Mouse (Mus musculus) lung, postnatal 0 days (tissue): Measurements from ENCODE around the gene Kiz. TPM values are rescaled to one million over a fixed set of nuclear protein-coding genes. Genes with fewer than 3 reads are reported as not detected.

Experiments used
- ATAC-seq: fragments of 200-750 bp; cut with Nextera tagmentation; 2 replicates; pipeline ENCODE4 v1.8.0; 2017; ENCODE audit warnings: moderate library complexity
- DNase-seq: peaks from one replicate; pipeline ENCODE4 v3.0.0-alpha.2; 2016; ENCODE audit warnings: low spot score
- H3K27ac ChIP-seq: fragments of 300-500 bp; sonication (generic); 2 replicates; pipeline ENCODE4 v1.5.1; 2014; ENCODE audit warnings: antibody characterized with exemption, mild to moderate bottlenecking, low read length, mixed read lengths
- H3K27me3 ChIP-seq: fragments of 300-500 bp; sonication (generic); replicated peaks from 2 replicates; pipeline ENCODE4 v1.6.1; 2014; ENCODE audit warnings: low read length, mixed read lengths; ENCODE audit not compliant: insufficient read depth
- H3K36me3 ChIP-seq: fragments of 300-500 bp; sonication (generic); 2 replicates; pipeline ENCODE4 v1.6.1; 2014; ENCODE audit warnings: low read length, mixed read lengths; ENCODE audit not compliant: insufficient read depth
- H3K4me1 ChIP-seq: fragments of 300-500 bp; sonication (generic); 2 replicates; pipeline ENCODE4 v1.6.1; 2014; ENCODE audit warnings: antibody characterized with exemption, low read depth, low read length, mixed read lengths; ENCODE audit not compliant: insufficient read depth
- H3K4me2 ChIP-seq: fragments of 300-500 bp; sonication (generic); replicated peaks from 2 replicates; pipeline ENCODE4 v1.6.1; 2014; ENCODE audit warnings: low read depth, mild to moderate bottlenecking, low read length, moderate library complexity, mixed read lengths
- H3K4me3 ChIP-seq: fragments of 300-500 bp; sonication (generic); 2 replicates; pipeline ENCODE4 v1.5.1; 2014; ENCODE audit warnings: low read depth, low read length
- H3K9ac ChIP-seq: fragments of 300-500 bp; sonication (generic); replicated peaks from 2 replicates; pipeline ENCODE4 v1.6.1; 2014; ENCODE audit warnings: low read depth, mild to moderate bottlenecking
- H3K9me3 ChIP-seq: fragments of 300-500 bp; sonication (generic); 2 replicates; pipeline ENCODE4 v1.6.1; 2016; ENCODE audit warnings: low read length, mixed read lengths
- CTCF ChIP-seq: IDR thresholded peaks from 2 replicates; pipeline ENCODE4 v1.5.1; 2016; ENCODE audit warnings: antibody characterized with exemption, mild to moderate bottlenecking
- EP300 ChIP-seq: IDR thresholded peaks from 2 replicates; pipeline ENCODE4 v1.6.1; 2016; ENCODE audit warnings: antibody characterized with exemption, mild to moderate bottlenecking, control low read depth
- WGBS: fragments of 180-500 bp; shearing (Covaris S2); extraction: QIAGEN DNeasy Blood & Tissue Kit; methylation state at CpG from one replicate; pipeline ENCODE4 v1.1.7; 2014; 5-methylcytosine and 5-hydroxymethylcytosine counted together
- polyA plus RNA-seq: library from polyadenylated mRNA; unstranded; fragments of >200 nt; fragmentation: Nextera tagmentation; extraction: Ambion mirVana; gene quantifications from 2 replicates; pipeline ENCODE4 v1.2.1, GENCODE M21; 2015

Kiz gene
- polyA plus RNA-seq, 1 experiment from 2014 or later, result 26.6 TPM

DNA sequence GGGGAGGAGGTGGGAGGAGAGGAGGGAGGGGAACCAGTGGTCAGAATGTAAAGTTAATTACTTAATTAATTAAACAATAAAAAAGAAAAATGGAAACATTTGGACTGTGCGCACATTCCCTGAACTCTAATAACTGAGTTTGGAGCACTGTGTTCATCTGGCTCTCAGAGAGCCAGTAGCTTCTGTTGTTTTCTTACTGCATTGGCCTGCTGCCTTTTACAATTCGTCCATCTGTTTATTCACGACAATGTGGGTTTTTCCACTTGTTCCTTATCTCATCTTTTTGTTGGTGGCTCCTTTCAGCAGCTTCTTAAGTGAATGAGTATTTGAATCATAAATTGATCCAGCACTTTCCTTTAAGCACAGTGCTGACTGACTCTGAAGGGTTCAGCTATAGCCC, 62.1 kb downstream of the Kiz start:
- DNase-seq (no peak), ATAC-seq (no peak)
- no peak overlapping the region for H3K4me2 ChIP-seq
- no peaks in the 10 kb centered on the region for H3K36me3 ChIP-seq
- H3K9me3 ChIP-seq, result no peaks in the 10 kb centered on the region
- H3K9ac ChIP-seq, result no peak overlapping the region
- H3K27ac ChIP-seq, result no peak overlapping the region
- 69% methylated on average over 3 of the region's 3 CpGs for WGBS
- H3K27me3 ChIP-seq, result no peaks in the 10 kb centered on the region
- H3K4me1 ChIP-seq, result no peaks in the 10 kb centered on the region
- no peak overlapping the region for H3K4me3 ChIP-seq
- TF ChIP-seq CTCF (no peak), EP300 (no peak)

DNA sequence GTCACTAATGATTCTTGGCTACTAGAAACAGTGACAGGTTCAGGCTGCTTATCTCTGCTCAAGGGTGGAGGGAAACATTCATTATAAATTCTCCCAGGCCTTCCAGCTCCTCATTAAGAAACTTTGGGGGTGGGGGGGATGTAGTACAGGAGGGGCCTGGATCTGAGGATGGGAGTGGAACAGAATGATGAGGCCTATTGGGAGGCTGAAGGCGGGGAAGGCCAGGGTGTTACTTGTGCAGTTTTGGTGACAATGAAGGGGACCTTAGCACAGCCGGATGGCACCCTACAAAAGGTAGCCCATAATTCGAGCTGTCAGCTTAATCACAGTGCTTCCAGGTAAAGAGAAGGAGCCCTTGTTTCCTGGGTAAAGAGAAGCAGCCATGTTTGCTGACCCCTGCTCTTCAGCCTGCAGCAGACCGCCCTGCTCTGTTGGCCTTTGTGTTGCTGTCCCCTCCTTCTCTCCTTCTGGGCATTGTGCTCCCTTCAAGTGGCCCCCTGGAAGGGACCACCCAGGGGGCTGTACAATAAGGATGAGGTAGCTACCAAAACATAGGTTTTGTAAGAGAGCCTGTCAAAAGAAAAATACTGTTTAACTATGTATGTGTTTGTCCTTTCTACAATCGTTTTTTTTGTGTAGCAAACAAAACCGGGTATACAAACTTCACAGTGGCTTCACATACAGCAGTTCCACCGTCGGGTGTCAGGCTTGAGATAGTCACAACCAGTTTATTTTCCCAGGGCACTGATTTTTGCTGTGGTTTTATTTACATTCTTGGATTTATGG, 64.9 kb downstream of the Kiz start:
- Histone ChIP-seq H3K27ac (no peak overlapping the region), H3K4me3 (no peak overlapping the region), H3K9ac (no peak overlapping the region), H3K9me3 (no peaks in the 10 kb centered on the region), H3K4me2 (no peak overlapping the region), H3K36me3 (no peaks in the 10 kb centered on the region), H3K27me3 (no peaks in the 10 kb centered on the region), H3K4me1 (no peaks in the 10 kb centered on the region)
- DNase-seq (no peak), ATAC-seq (no peak)
- 26% methylated on average over 8 of the region's 8 CpGs for WGBS
- no peak for TF ChIP-seq EP300
- TF ChIP-seq CTCF, result no peak

DNA sequence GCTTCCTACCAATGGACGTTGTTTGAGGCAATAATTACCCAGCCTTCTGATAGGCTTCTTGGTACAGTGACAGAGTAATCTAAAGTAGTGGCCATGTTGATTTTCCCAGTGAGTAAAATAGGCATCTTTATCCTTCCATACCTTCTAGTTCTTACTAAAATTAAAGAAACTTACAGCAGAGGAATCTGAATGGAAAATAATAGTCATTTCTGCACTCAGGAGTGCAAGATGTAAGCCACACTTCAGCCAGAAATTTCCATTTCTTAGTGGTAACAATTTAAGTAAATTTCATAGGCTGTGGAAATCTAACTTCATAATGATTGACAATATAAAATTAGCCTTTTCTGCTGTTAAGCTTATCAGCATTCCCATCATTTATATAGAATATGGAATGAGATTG, 69.6 kb downstream of the Kiz start:
- no peaks in the 10 kb centered on the region for H3K27me3 ChIP-seq
- TF ChIP-seq CTCF (no peak), EP300 (no peak)
- H3K36me3 ChIP-seq, result no peaks in the 10 kb centered on the region
- no peak overlapping the region for H3K4me2 ChIP-seq
- no peaks in the 10 kb centered on the region for H3K4me1 ChIP-seq
- no peaks in the 10 kb centered on the region for H3K9me3 ChIP-seq
- 92% methylated on average over 1 of the region's 1 CpGs for WGBS
- DNase-seq (no peak), ATAC-seq (no peak)
- no peak overlapping the region for H3K4me3 ChIP-seq
- H3K27ac ChIP-seq, result no peak overlapping the region
- H3K9ac ChIP-seq, result no peak overlapping the region

DNA sequence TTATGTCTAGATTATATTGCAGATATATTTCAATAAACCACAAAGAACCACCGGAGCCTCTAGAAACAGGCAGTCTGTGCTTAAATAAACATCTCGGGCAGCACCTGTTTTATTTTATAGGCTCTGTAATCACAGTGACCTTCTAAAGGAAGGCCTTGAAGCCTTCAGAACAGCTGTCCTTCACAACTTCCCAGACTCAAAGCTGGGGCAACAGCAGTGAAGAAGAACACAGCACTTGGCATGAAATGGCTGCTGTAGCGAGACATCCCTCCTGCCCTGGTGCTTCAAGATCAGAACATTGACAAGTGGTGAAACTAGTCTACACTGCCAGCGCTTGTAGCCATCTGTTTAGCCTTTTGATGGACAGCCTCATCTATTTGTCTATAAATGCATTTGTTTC, 70.2 kb downstream of the Kiz start:
- Histone ChIP-seq H3K9ac (no peak overlapping the region), H3K4me3 (no peak overlapping the region), H3K36me3 (no peaks in the 10 kb centered on the region), H3K27ac (no peak overlapping the region), H3K4me1 (no peaks in the 10 kb centered on the region), H3K27me3 (no peaks in the 10 kb centered on the region), H3K4me2 (no peak overlapping the region), H3K9me3 (no peaks in the 10 kb centered on the region)
- ATAC-seq (no peak), DNase-seq (no peak)
- TF ChIP-seq CTCF (no peak), EP300 (no peak)
- 77% methylated on average over 4 of the region's 4 CpGs for WGBS

DNA sequence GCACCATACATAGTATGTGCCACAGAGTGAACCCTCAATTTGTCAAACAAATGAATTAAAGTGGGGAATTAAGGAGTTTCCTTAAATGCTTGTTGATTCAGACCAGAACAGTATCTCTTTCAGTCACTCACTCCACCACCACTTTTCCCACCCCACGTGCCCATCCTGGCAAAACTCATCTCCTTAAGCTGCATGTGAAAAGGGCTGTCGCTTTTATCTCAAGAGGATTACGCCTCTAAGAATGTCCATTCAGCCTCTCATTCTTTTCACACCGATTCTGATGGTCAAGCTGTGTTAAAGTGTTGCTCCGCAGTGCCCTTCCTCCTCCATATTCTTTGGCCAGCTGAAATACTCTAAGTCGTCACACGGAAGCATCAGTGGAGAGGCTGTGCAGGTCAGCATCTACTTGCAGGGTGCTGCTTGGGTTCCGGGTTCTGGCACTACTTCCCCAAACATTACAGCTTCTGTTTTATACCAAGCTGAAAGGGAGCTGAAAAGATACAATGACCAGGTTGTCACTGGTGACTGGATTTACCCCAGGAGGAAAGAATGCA, 92.6 kb downstream of the Kiz start:
- no peak for TF ChIP-seq EP300
- TF ChIP-seq CTCF, result no peak
- no peak for ATAC-seq
- WGBS, result 61% methylated on average over 8 of the region's 8 CpGs
- Histone ChIP-seq H3K4me3 (no peak overlapping the region), H3K4me1 (no peaks in the 10 kb centered on the region), H3K9ac (no peak overlapping the region), H3K9me3 (no peaks in the 10 kb centered on the region), H3K27me3 (no peaks in the 10 kb centered on the region), H3K4me2 (no peak overlapping the region), H3K36me3 (no peaks in the 10 kb centered on the region), H3K27ac (no peak overlapping the region)
- DNase-seq, result no peak

DNA sequence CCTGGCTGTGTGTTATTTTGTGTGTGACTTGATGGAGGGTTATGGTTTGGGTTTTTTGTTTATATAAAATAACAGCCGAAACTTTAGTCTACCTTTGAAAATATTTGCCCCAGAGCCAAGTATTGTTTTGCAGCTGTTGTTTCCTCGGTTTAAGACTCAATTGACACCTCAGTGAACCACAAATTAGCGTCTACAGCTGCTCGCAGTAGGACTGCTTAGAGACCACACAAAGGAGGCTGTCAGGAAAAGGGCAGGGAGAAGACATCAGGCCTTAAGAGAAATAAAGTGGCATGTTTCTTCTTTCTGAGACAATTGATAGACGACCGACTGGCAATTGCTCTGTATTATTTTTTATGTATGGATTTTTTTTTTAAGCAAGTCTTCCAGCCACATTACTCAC, 100.7 kb downstream of the Kiz start:
- DNase-seq (no peak), ATAC-seq (no peak)
- H3K9ac ChIP-seq, result no peak overlapping the region
- no peak for TF ChIP-seq EP300
- TF ChIP-seq CTCF, result no peak
- no peaks in the 10 kb centered on the region for H3K27me3 ChIP-seq
- no peak overlapping the region for H3K4me3 ChIP-seq
- WGBS, result 79% methylated on average over 6 of the region's 6 CpGs
- H3K4me2 ChIP-seq, result no peak overlapping the region
- H3K9me3 ChIP-seq, result no peaks in the 10 kb centered on the region
- no peak overlapping the region for H3K27ac ChIP-seq
- H3K36me3 ChIP-seq, result no peaks in the 10 kb centered on the region
- H3K4me1 ChIP-seq, result peaks cover 2% of the 10 kb centered on the region; the same call in 1 of the 2 replicates
